Comparison of ENCODE assay signal across 21 mouse cellular contexts in genomic region chr5:36178215-36178614, GRCm38 (mm10). TPM values are rescaled to one million over a fixed set of nuclear protein-coding genes. Genes with fewer than 3 reads are reported as not detected.
"Had no signal": no experiment of that assay in that cellular context is flagged by ENCODE, and none has a peak within 500 bp of the region (broad histone marks: within the 10 kb centered on the region; RNA-seq: fewer than 3 reads in every experiment).

No protein-coding gene starts in this region.

- H3K27me3 ChIP-seq: liver, embryonic 13.5 days; lung, embryonic 15.5 days; midbrain, embryonic 13.5 days; neural tube, embryonic 13.5 days had no signal

- H3K27ac ChIP-seq: hindbrain, embryonic 14.5 days; hindbrain, postnatal 0 days; layer of hippocampus, adult 2 months; left cerebral cortex, adult 2 months; liver, embryonic 13.5 days; lung, embryonic 15.5 days; midbrain, embryonic 10.5 days; midbrain, embryonic 13.5 days; neural tube, embryonic 13.5 days had no signal

- H3K9me3 ChIP-seq: liver, embryonic 13.5 days; lung, embryonic 15.5 days; megakaryocyte, embryonic 14.5 days; midbrain, embryonic 10.5 days; midbrain, embryonic 13.5 days; neural tube, embryonic 13.5 days had no signal

- DNase-seq: kidney, adult 8-10 months; kidney, postnatal 14 days; layer of hippocampus, adult 9-11 months; liver, embryonic 13.5 days; thymus, postnatal 25 days had no signal

- H3K36me3 ChIP-seq: liver, embryonic 13.5 days; lung, embryonic 15.5 days; midbrain, embryonic 10.5 days; midbrain, embryonic 13.5 days; neural tube, embryonic 13.5 days had no signal

- H3K4me3 ChIP-seq: layer of hippocampus, adult 2 months; left cerebral cortex, adult 2 months; liver, embryonic 13.5 days; lung, embryonic 15.5 days; megakaryocyte, embryonic 14.5 days; midbrain, embryonic 10.5 days; midbrain, embryonic 13.5 days; myocyte; neural tube, embryonic 13.5 days had no signal

- H3K4me2 ChIP-seq: hindbrain, embryonic 14.5 days; liver, embryonic 13.5 days; lung, embryonic 15.5 days; midbrain, embryonic 13.5 days; neural tube, embryonic 13.5 days had no signal

- H3K4me1 ChIP-seq: liver, embryonic 13.5 days; lung, embryonic 15.5 days had no signal

- H3K9ac ChIP-seq: hindbrain, embryonic 14.5 days; liver, embryonic 13.5 days; lung, embryonic 15.5 days; midbrain, embryonic 13.5 days; neural tube, embryonic 13.5 days had no signal

- ATAC-seq: hindbrain, postnatal 0 days; inflammation-experienced regulatory T-cells, adult 6 months; intestine, postnatal 0 days; midbrain, embryonic 13.5 days; midbrain, embryonic 16.5 days had no signal

RNA-seq across cellular contexts. Expression of gene Psapl1, which starts 25.6 kb away (rescaled TPM):
- polyA plus RNA-seq: hindbrain, postnatal 0 days; inflammation-experienced regulatory T-cells, adult 6 months; liver, adult 2 months; liver, embryonic 13.5 days; liver, embryonic 16.5 days; midbrain, embryonic 10.5 days; midbrain, embryonic 16.5 days; spleen, adult 2 months had no signal
